Mouse (Mus musculus) kidney, adult 11 months (tissue): ENCODE data around the gene Gsta3.

ENCODE experiments used
- DNase-seq: peaks from one replicate; pipeline ENCODE4 v3.0.0; 2022

The Gsta3 gene

DNA sequence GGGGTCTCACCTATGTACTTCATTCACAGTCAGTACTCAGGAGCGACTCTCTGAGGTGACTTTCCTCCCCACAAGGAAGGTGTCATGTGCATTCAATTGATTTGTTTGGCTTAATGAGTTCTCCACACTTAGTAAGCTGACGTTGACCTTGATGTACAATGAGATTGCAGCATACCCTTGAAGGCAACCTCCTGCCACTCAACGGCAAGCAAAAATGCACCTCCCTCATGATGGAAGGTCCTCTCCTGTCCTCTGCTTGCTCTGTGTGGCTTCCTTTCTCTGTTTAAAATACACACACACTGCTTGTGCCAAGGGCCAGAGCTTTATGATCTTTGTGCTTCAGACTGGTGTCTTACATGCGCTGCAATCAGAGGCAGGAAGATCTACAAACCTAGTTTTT lies 64.3 kb downstream of the Gsta3 start:
- no peak for DNase-seq

DNA sequence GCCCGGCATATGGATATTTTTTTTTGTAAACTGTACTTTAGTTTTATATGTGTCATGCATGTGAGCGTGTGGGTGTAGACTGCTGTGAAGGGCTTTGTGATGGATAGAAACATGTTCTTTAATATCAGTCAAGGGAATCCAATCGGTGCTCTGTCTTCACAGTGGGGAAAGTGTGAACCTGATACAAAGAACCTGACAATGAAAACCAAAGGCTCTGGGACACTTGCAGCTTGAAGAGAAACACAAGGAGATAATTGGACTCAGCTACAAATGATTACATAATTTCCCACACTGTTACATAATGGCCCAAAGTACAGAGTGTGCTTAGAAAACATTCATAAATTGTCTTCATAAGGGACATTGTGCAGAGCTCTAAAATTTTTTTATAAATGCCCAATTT lies 65.1 kb downstream of the Gsta3 start:
- no peak for DNase-seq

DNA sequence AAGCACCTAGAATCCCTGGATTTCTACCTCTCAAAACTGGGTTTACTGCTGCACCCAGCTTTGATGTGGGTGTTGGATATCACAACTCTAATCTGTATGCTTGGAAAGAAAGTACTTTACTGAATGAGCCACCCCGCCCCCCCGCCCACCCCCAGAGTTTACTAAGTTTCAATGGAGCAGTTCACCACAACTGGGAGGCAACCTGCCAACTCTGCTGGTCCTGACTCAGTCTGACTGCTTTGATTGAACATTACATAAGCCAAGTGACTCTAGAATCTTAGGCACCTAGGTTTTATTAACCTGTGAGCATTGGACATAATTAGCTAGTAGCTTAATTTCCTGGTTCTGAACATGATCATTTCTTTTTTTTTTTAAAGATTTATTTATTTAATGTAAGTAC lies 73.9 kb downstream of the Gsta3 start:
- no peak for DNase-seq
